Mouse (Mus musculus): ENCODE measurements around the gene Arhgef17. TPM values are rescaled to one million over a fixed set of nuclear protein-coding genes. Genes with fewer than 3 reads are reported as not detected.
A peak's percentile ranks its signal among the peaks of the same experiment; 100 is the strongest.

Gene Arhgef17
- polyA plus RNA-seq, 1 experiment from 2014 or later: 14.6 TPM

- Histone ChIP-seq H3K27ac (replicated peaks) (no peak overlapping the region), H3K9me3 (no peaks in the 10 kb centered on the region), H3K4me2 (no peak overlapping the region), H3K4me3 (no peak overlapping the region), H3K4me1 (replicated peaks) (no peaks in the 10 kb centered on the region), H3K36me3 (peaks cover 57% of the 10 kb centered on the region), H3K9ac (no peak overlapping the region), H3K27me3 (no peaks in the 10 kb centered on the region)
- no peak for ATAC-seq (ENCODE audit: low FRiP score, low read depth)
- 94% methylated on average over 4 of the region's 4 CpGs for WGBS
Observed at GRCm38 (mm10) chr7:100881950-100882349, 50.0 kb downstream of the Arhgef17 start.

GRCm38 (mm10) chr7:100881531-100881930 lies 50.4 kb downstream of the Arhgef17 start:
- 90% methylated on average over 9 of the region's 9 CpGs for WGBS
- no peak overlapping the region for H3K4me3 ChIP-seq
- H3K36me3 ChIP-seq: peaks cover 60% of the 10 kb centered on the region
- no peak overlapping the region for H3K4me2 ChIP-seq
- H3K27ac ChIP-seq (replicated peaks): no peak overlapping the region
- no peak overlapping the region for H3K9ac ChIP-seq
- H3K27me3 ChIP-seq: no peaks in the 10 kb centered on the region
- H3K9me3 ChIP-seq: no peaks in the 10 kb centered on the region
- H3K4me1 ChIP-seq (replicated peaks): no peaks in the 10 kb centered on the region
- no peak for ATAC-seq (ENCODE audit: low FRiP score, low read depth)

GRCm38 (mm10) chr7:100879595-100879994 lies 52.3 kb downstream of the Arhgef17 start:
- Histone ChIP-seq H3K4me1 (replicated peaks) (no peaks in the 10 kb centered on the region), H3K9ac (no peak overlapping the region), H3K9me3 (no peaks in the 10 kb centered on the region), H3K4me3 (no peak overlapping the region), H3K27ac (replicated peaks) (no peak overlapping the region), H3K27me3 (no peaks in the 10 kb centered on the region), H3K4me2 (no peak overlapping the region), H3K36me3 (peaks cover 49% of the 10 kb centered on the region)
- peak; percentile 19; the same call in 1 of the 2 replicates for ATAC-seq (ENCODE audit: low FRiP score, low read depth)
- 16% methylated on average over 20 of the region's 20 CpGs for WGBS

- H3K4me2 ChIP-seq: no peak overlapping the region
- no peak overlapping the region for H3K27ac ChIP-seq (replicated peaks)
- no peak overlapping the region for H3K9ac ChIP-seq
- WGBS: 93% methylated on average over 9 of the region's 9 CpGs
- no peaks in the 10 kb centered on the region for H3K27me3 ChIP-seq
- H3K9me3 ChIP-seq: no peaks in the 10 kb centered on the region
- ATAC-seq (ENCODE audit: low FRiP score, low read depth): no peak
- H3K4me1 ChIP-seq (replicated peaks): no peaks in the 10 kb centered on the region
- H3K36me3 ChIP-seq: peaks cover 34% of the 10 kb centered on the region
- H3K4me3 ChIP-seq: no peak overlapping the region
Observed at GRCm38 (mm10) chr7:100876771-100877170, 55.1 kb downstream of the Arhgef17 start.

GRCm38 (mm10) chr7:100876293-100876692 lies 55.6 kb downstream of the Arhgef17 start:
- H3K27ac ChIP-seq (replicated peaks): no peak overlapping the region
- H3K36me3 ChIP-seq: peaks cover 30% of the 10 kb centered on the region
- WGBS: 95% methylated on average over 13 of the region's 13 CpGs
- no peak overlapping the region for H3K4me3 ChIP-seq
- no peak for ATAC-seq (ENCODE audit: low FRiP score, low read depth)
- no peak overlapping the region for H3K4me2 ChIP-seq
- H3K9me3 ChIP-seq: no peaks in the 10 kb centered on the region
- no peak overlapping the region for H3K9ac ChIP-seq
- H3K4me1 ChIP-seq (replicated peaks): no peaks in the 10 kb centered on the region
- no peaks in the 10 kb centered on the region for H3K27me3 ChIP-seq

GRCm38 (mm10) chr7:100875822-100876221 lies 56.1 kb downstream of the Arhgef17 start:
- Histone ChIP-seq H3K27me3 (no peaks in the 10 kb centered on the region), H3K4me1 (replicated peaks) (no peaks in the 10 kb centered on the region), H3K4me3 (no peak overlapping the region), H3K4me2 (no peak overlapping the region), H3K36me3 (peaks cover 25% of the 10 kb centered on the region), H3K9ac (no peak overlapping the region), H3K9me3 (no peaks in the 10 kb centered on the region), H3K27ac (replicated peaks) (no peak overlapping the region)
- ATAC-seq (ENCODE audit: low FRiP score, low read depth): no peak
- 63% methylated on average over 1 of the region's 1 CpGs for WGBS

- no peaks in the 10 kb centered on the region for H3K27me3 ChIP-seq
- 94% methylated on average over 13 of the region's 13 CpGs for WGBS
- H3K27ac ChIP-seq (replicated peaks): no peak overlapping the region
- no peaks in the 10 kb centered on the region for H3K4me1 ChIP-seq (replicated peaks)
- no peaks in the 10 kb centered on the region for H3K9me3 ChIP-seq
- H3K4me3 ChIP-seq: no peak overlapping the region
- H3K4me2 ChIP-seq: no peak overlapping the region
- H3K9ac ChIP-seq: no peak overlapping the region
- ATAC-seq (ENCODE audit: low FRiP score, low read depth): no peak
- peaks cover 22% of the 10 kb centered on the region for H3K36me3 ChIP-seq
Observed at GRCm38 (mm10) chr7:100873197-100873596, 58.7 kb downstream of the Arhgef17 start.

- Histone ChIP-seq H3K27ac (replicated peaks) (no peak overlapping the region), H3K36me3 (peaks cover 9% of the 10 kb centered on the region), H3K4me2 (no peak overlapping the region), H3K9ac (no peak overlapping the region), H3K4me3 (no peak overlapping the region), H3K4me1 (replicated peaks) (no peaks in the 10 kb centered on the region), H3K9me3 (no peaks in the 10 kb centered on the region), H3K27me3 (no peaks in the 10 kb centered on the region)
- no peak for ATAC-seq (ENCODE audit: low FRiP score, low read depth)
- WGBS: 85% methylated on average over 5 of the region's 5 CpGs
Observed at GRCm38 (mm10) chr7:100871892-100872291, 60.0 kb downstream of the Arhgef17 start.

GRCm38 (mm10) chr7:100871355-100871754 lies 60.6 kb downstream of the Arhgef17 start:
- no peak overlapping the region for H3K4me3 ChIP-seq
- peaks cover 7% of the 10 kb centered on the region for H3K36me3 ChIP-seq
- 90% methylated on average over 4 of the region's 4 CpGs for WGBS
- no peak overlapping the region for H3K4me2 ChIP-seq
- H3K4me1 ChIP-seq (replicated peaks): no peaks in the 10 kb centered on the region
- ATAC-seq (ENCODE audit: low FRiP score, low read depth): no peak
- no peaks in the 10 kb centered on the region for H3K27me3 ChIP-seq
- no peaks in the 10 kb centered on the region for H3K9me3 ChIP-seq
- no peak overlapping the region for H3K27ac ChIP-seq (replicated peaks)
- no peak overlapping the region for H3K9ac ChIP-seq

GRCm38 (mm10) chr7:100869877-100870629 lies 61.9 kb downstream of the Arhgef17 start:
- H3K9ac ChIP-seq: no peak overlapping the region
- peak; percentile 35; the same call in 1 of the 2 replicates for ATAC-seq (ENCODE audit: low FRiP score, low read depth)
- H3K4me2 ChIP-seq: no peak overlapping the region
- H3K27me3 ChIP-seq: no peaks in the 10 kb centered on the region
- no peaks in the 10 kb centered on the region for H3K9me3 ChIP-seq
- H3K27ac ChIP-seq (replicated peaks): no peak overlapping the region
- no peaks in the 10 kb centered on the region for H3K4me1 ChIP-seq (replicated peaks)
- 87% methylated on average over 8 of the region's 8 CpGs for WGBS
- no peak overlapping the region for H3K4me3 ChIP-seq
- H3K36me3 ChIP-seq: peaks cover 7% of the 10 kb centered on the region; the same call in 1 of the 2 replicates

GRCm38 (mm10) chr7:100868551-100868950 lies 63.4 kb downstream of the Arhgef17 start:
- Histone ChIP-seq H3K9ac (no peak overlapping the region), H3K4me3 (no peak overlapping the region), H3K9me3 (no peaks in the 10 kb centered on the region), H3K4me1 (replicated peaks) (no peaks in the 10 kb centered on the region), H3K27me3 (no peaks in the 10 kb centered on the region), H3K36me3 (peaks cover 7% of the 10 kb centered on the region; the same call in 1 of the 2 replicates), H3K27ac (replicated peaks) (no peak overlapping the region), H3K4me2 (no peak overlapping the region)
- no peak for ATAC-seq (ENCODE audit: low FRiP score, low read depth)
- WGBS: 76% methylated on average over 4 of the region's 4 CpGs

GRCm38 (mm10) chr7:100867561-100867960 lies 64.3 kb downstream of the Arhgef17 start:
- H3K27ac ChIP-seq (replicated peaks): no peak overlapping the region
- 63% methylated on average over 2 of the region's 2 CpGs for WGBS
- H3K4me3 ChIP-seq: no peak overlapping the region
- ATAC-seq (ENCODE audit: low FRiP score, low read depth): no peak
- 0 out of 2 replicates have a peak, but pooled peaks cover 2% of the 10 kb centered on the region for H3K36me3 ChIP-seq
- H3K9me3 ChIP-seq: no peaks in the 10 kb centered on the region
- H3K4me1 ChIP-seq (replicated peaks): peaks cover 1% of the 10 kb centered on the region; the same call in 1 of the 2 replicates
- H3K4me2 ChIP-seq: no peak overlapping the region
- H3K27me3 ChIP-seq: no peaks in the 10 kb centered on the region
- H3K9ac ChIP-seq: no peak overlapping the region
